Comparison of ENCODE assay signal across 8 mouse cellular contexts in genomic region chr2:71744861-71745507, GRCm38 (mm10). TPM values are rescaled to one million over a fixed set of nuclear protein-coding genes. Genes with fewer than 3 reads are reported as not detected.
DNase-seq lines count a peak whose midpoint lies in the region; ATAC-seq and TF ChIP-seq lines count a peak whose summit lies in the region.

No protein-coding gene starts in this region.

- no peak overlapping the region for H3K4me3 ChIP-seq in kidney, embryonic 14.5 days (ENCODE audit: low read length)
- H3K4me3 ChIP-seq in forebrain, embryonic 12.5 days (replicated peaks) = no peak overlapping the region
- no peak overlapping the region for H3K4me3 ChIP-seq in limb, embryonic 14.5 days (replicated peaks; ENCODE audit: low read length)

- no peak for DNase-seq in kidney, adult 18-20 months
- DNase-seq in ES-CJ7 (ENCODE audit: low read depth, low spot score) = peak; percentile 94
- peak; percentile 39 for DNase-seq in limb, embryonic 14.5 days (ENCODE audit: low spot score)
- DNase-seq in telencephalon, adult 2 months (ENCODE audit: low read depth, low spot score) = peak; percentile 32
- no peak for DNase-seq in gastrocnemius, postnatal 14 days
- DNase-seq in gastrocnemius, postnatal 36 days = no peak

- TF ChIP-seq POLR2A in limb, embryonic 14.5 days (IDR thresholded peaks at IDR 0.05; ENCODE audit: borderline replicate concordance, extremely low read depth, insufficient read depth, insufficient read length) = no peak

- peak overlapping the region; percentile 38; the same call in 1 of the 2 replicates for H3K27ac ChIP-seq in kidney, embryonic 14.5 days (ENCODE audit: low read depth, low read length)
- peak overlapping the region; percentile 50 for H3K27ac ChIP-seq in forebrain, embryonic 12.5 days
- H3K27ac ChIP-seq in limb, embryonic 14.5 days (replicated peaks; ENCODE audit: low read depth, low read length) = no peak overlapping the region

- no peaks in the 10 kb centered on the region for H3K27me3 ChIP-seq in kidney, embryonic 14.5 days (ENCODE audit: control insufficient read depth, insufficient read depth, low read length)
- no peaks in the 10 kb centered on the region for H3K27me3 ChIP-seq in forebrain, embryonic 12.5 days
- H3K27me3 ChIP-seq in limb, embryonic 14.5 days (ENCODE audit: control insufficient read depth, insufficient read depth, low read length) = no peaks in the 10 kb centered on the region

- peak overlapping the region; percentile 17; the same call in 1 of the 2 replicates for H3K4me2 ChIP-seq in kidney, embryonic 14.5 days (replicated peaks; ENCODE audit: low read depth, low read length)
- H3K4me2 ChIP-seq in forebrain, embryonic 12.5 days = peak overlapping the region; percentile 31
- H3K4me2 ChIP-seq in limb, embryonic 14.5 days (replicated peaks; ENCODE audit: low read depth, low read length, severe bottlenecking) = no peak overlapping the region

- WGBS in kidney, embryonic 14.5 days = 7% methylated on average over 11 of the region's 11 CpGs
- 5% methylated on average over 11 of the region's 11 CpGs for WGBS in forebrain, embryonic 12.5 days
- 26% methylated on average over 11 of the region's 11 CpGs for WGBS in limb, embryonic 14.5 days

- intact Hi-C loops in gastrocnemius, postnatal 14 days (cut with DNase I; ENCODE audit: low total_unique reads) = no loop called here
- intact Hi-C loops in gastrocnemius, postnatal 36 days (cut with DNase I) = no loop called here

- H3K4me1 ChIP-seq in kidney, embryonic 14.5 days (ENCODE audit: control insufficient read depth, insufficient read depth, low read length) = peaks cover 26% of the 10 kb centered on the region
- peaks cover 48% of the 10 kb centered on the region for H3K4me1 ChIP-seq in forebrain, embryonic 12.5 days
- H3K4me1 ChIP-seq in limb, embryonic 14.5 days (ENCODE audit: control insufficient read depth, insufficient read depth, low read length) = peaks cover 15% of the 10 kb centered on the region

- H3K9me3 ChIP-seq in kidney, embryonic 14.5 days (ENCODE audit: control insufficient read depth, low read length) = no peaks in the 10 kb centered on the region
- H3K9me3 ChIP-seq in forebrain, embryonic 12.5 days = no peaks in the 10 kb centered on the region
- no peaks in the 10 kb centered on the region for H3K9me3 ChIP-seq in limb, embryonic 14.5 days (ENCODE audit: control insufficient read depth, low read length)

- H3K36me3 ChIP-seq in kidney, embryonic 14.5 days (ENCODE audit: control insufficient read depth, insufficient read depth, low read length) = no peaks in the 10 kb centered on the region
- no peaks in the 10 kb centered on the region for H3K36me3 ChIP-seq in forebrain, embryonic 12.5 days (replicated peaks)
- no peaks in the 10 kb centered on the region for H3K36me3 ChIP-seq in limb, embryonic 14.5 days (ENCODE audit: control insufficient read depth, insufficient read depth, low read length)

- no peak overlapping the region; the same call in 1 of the 2 replicates for H3K9ac ChIP-seq in kidney, embryonic 14.5 days (ENCODE audit: low read depth, low read length)
- no peak overlapping the region for H3K9ac ChIP-seq in forebrain, embryonic 12.5 days
- H3K9ac ChIP-seq in limb, embryonic 14.5 days (ENCODE audit: low read depth, low read length, severe bottlenecking) = no peak overlapping the region

- peak; percentile 43 for ATAC-seq in kidney, embryonic 14.5 days (ENCODE audit: low FRiP score, low TSS enrichment)
- ATAC-seq in forebrain, embryonic 12.5 days (ENCODE audit: low FRiP score) = peak; percentile 39
- ATAC-seq in limb, embryonic 14.5 days (ENCODE audit: low FRiP score, low read depth) = no peak

RNA-seq across cellular contexts. Expression of gene Itga6, which starts 0.4 kb away (rescaled TPM):
- polyA plus RNA-seq in kidney, embryonic 14.5 days (2014; fragmentation: Nextera tagmentation; extraction: Ambion mirVana) = 65.6 and 95.8 TPM in 2 replicates
- 47.1 and 48.3 TPM in 2 replicates for polyA plus RNA-seq in forebrain, embryonic 12.5 days (2016; fragmentation: Nextera tagmentation; extraction: Ambion mirVana)
- polyA plus RNA-seq in limb, embryonic 14.5 days (2012; rRNA removed) = 49.2 and 49.6 TPM in 2 replicates
- polyA plus RNA-seq in limb, embryonic 14.5 days (2014; fragmentation: Nextera tagmentation; extraction: Ambion mirVana) = 59.1 and 59.6 TPM in 2 replicates
- 10 to 100 TPM; 33.2 to 40.0 TPM for total RNA-seq in gastrocnemius, postnatal 14 days (2021)
- 10 to 100 TPM; 14.6 to 17.8 TPM for total RNA-seq in gastrocnemius, postnatal 36 days (2021)

Comparison
In these comparisons a context has a peak if more than half of its experiments do, and no peak if none do; other contexts are left out.
1. DNase-seq: peak in ES-CJ7 (single experiment), limb, embryonic 14.5 days (single experiment) and telencephalon, adult 2 months (single experiment); none in kidney, adult 18-20 months (single experiment), gastrocnemius, postnatal 14 days (single experiment) and gastrocnemius, postnatal 36 days (0 of 2).